Mouse (Mus musculus) small intestine, adult 2 months (tissue): ENCODE measurements at regions not wholly inside any gene's neighbourhood (a gene's known extent, or its start where the extent isn't known, plus 50 kb on each side); places are given as distances from the start of the nearest gene placed in this dataset.

ENCODE experiments used
- CTCF ChIP-seq: fragments of 200-500 bp; IDR thresholded peaks from 2 replicates; pipeline ENCODE4 v1.5.1; 2012; ENCODE audit warnings: low read depth, mild to moderate bottlenecking, control low read depth, inconsistent platforms, low read length, moderate library complexity, mixed read lengths; ENCODE audit not compliant: insufficient replicate concordance, insufficient read length; ENCODE audit errors: extremely low read depth
- POLR2A ChIP-seq: fragments of 200-500 bp; IDR thresholded peaks from 2 replicates; pipeline ENCODE4 v1.6.1; 2012; ENCODE audit warnings: low read depth, mild to moderate bottlenecking, control low read depth, inconsistent platforms, low read length, moderate library complexity

GRCm38 (mm10) chr12:107356211-107356610 lies 132.2 kb upstream of the 3110018I06Rik start:
- TF ChIP-seq POLR2A: no peak
- no peak for TF ChIP-seq CTCF
